Mouse (Mus musculus): ENCODE measurements around the gene Fignl1.

- TF ChIP-seq POLR2A (IDR thresholded peaks at IDR 0.05; ENCODE audit: insufficient read length, low read depth) (no peak), POLR2AphosphoS2 (IDR thresholded peaks at IDR 0.05; ENCODE audit: insufficient read length, low read depth) (no peak)
Observed at GRCm38 (mm10) chr11:11822181-11823095, 13.7 kb upstream of the Fignl1 start.

Data from myocyte (in vitro differentiated cells).